Mouse (Mus musculus) ES-E14 (cell line): Measurements from ENCODE around the gene Ankrd22.

Experiments used
- CHD2 ChIP-seq: IDR thresholded peaks from 2 replicates; pipeline ENCODE4 v1.6.1; 2014; ENCODE audit warnings: mild to moderate bottlenecking, low read depth, low read length, inconsistent platforms
- HCFC1 ChIP-seq: IDR thresholded peaks from 2 replicates; pipeline ENCODE4 v1.6.1; 2012; ENCODE audit warnings: low read length, inconsistent platforms, borderline replicate concordance; ENCODE audit not compliant: insufficient read depth
- MAFK ChIP-seq: IDR thresholded peaks from 2 replicates; pipeline ENCODE4 v1.6.1; 2014; ENCODE audit warnings: mild to moderate bottlenecking, low read depth, low read length, inconsistent platforms; ENCODE audit not compliant: insufficient read depth
- ZC3H11A ChIP-seq: IDR thresholded peaks from 2 replicates; pipeline ENCODE4 v1.6.1; 2012; ENCODE audit warnings: low read depth, mild to moderate bottlenecking, inconsistent platforms, low read length, borderline replicate concordance
- ZNF384 ChIP-seq: IDR thresholded peaks from 2 replicates; pipeline ENCODE4 v1.6.1; 2012; ENCODE audit warnings: low read depth, low read length, inconsistent platforms

DNA sequence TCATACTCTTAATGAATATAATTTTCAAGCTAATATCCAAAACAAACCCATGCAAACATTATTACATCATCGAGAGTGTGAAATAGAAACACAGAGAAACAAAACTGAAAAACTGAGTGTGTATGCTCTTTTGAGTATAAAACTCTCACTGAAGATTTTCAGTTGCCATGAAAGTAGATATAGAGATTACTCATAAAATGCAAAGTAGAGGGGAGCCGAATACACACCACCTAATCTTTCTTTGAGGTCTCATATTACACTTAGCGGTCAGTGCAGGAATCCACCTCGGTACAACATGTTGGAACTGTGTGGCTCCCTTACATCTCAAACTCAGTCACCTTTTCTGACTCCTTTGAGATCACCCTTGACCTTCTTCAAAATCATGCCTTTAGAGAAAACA lies 46.2 kb downstream of the Ankrd22 start:
- TF ChIP-seq HCFC1 = no peak
- TF ChIP-seq MAFK = no peak
- TF ChIP-seq ZC3H11A = no peak
- TF ChIP-seq ZNF384 = no peak
- no peak for TF ChIP-seq CHD2
